Mouse (Mus musculus) left cerebral cortex, adult 11 months (tissue): ENCODE data around the gene Lnpep.
"Not testable (repeated sequence)": the region's sequence is repeated elsewhere in the genome, so short reads cannot be mapped to it uniquely, and the experiment has no call there.

Experiments used
- DNase-seq: peaks from one replicate; pipeline ENCODE4 v3.0.0; 2022; ENCODE audit warnings: low spot score

The Lnpep gene

DNA sequence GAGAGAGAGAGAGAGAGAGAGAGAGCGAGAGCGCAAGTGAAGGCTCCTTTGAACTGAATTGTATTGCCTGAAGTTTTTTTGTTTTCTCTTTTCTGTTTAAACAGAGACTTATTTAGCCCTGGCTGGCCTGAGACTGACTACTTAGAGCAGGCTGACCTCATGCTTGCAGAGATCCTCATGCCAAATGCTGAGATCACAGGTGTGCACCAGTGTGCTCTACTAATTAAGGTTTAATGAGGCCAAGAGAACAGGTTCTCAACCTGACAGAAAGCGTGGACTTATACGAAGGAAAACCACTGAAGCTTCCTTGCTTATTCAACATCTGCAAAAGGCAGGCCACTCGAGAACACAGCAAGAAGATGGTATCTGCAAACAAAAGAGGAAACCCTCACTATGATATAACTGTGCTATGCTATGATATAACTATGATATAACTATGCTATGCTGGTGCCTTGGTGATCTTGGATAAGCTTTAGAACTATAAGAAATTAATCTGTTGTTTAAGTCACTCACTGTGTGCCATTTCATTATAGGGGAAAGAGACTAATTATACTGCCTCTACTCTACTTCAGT is 16.3 kb downstream of the Lnpep start:
- DNase-seq, result no peak

DNA sequence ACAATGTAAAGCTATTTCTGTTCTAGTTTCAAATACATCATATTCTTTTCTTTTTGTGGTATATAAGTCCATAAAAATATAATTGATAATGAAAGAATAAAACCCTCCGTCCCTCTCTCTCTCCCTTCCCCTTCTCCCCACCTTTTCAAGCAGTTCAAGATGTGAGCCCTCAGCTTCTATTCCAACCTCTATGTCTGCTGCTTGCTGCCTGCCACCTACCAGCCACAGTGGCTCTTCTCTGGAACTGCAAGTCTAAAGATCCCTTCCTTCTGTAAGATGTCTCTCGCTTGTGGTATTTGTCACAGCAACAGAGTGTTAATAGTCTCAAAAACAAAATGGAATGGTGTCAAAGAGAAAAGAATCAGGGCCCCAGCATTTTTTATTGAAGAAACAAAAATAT is 20.3 kb downstream of the Lnpep start:
- no peak for DNase-seq

DNA sequence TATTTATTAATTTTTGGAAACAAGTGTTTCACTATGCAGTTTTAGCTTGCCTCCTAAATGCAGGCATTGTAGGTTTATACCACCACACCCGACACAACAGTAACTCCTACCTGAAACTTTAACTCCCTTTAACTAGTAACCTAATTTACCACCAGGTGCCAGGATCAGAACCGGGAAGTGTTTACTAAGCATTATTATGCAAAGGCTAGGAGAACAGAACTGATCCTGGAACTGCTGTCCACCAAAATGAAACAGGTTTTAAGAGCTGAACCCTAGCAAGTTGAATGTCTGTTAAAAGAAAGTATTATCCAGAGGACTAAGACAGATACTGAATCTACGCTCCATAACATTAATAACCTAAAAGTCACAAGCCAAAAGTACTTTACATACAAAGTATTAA is 21.2 kb downstream of the Lnpep start:
- DNase-seq, result no peak

DNA sequence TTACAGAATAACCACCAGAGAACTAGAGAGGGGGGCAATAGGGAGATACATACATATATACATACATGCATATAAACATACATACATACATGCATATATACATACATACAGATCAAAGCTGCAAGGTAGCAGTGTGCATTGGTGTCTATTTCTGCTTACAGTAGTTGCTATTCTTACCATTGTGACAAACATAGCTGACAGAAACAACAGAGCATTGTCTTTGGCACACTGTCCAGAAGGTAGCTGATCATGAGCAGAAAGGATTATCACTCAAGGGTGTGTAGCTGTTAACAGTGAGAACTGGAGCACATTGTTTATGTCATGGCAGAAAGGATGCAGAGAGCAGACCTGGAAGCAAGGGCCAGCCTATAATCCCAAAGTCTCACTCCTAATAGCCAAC is 22.1 kb downstream of the Lnpep start:
- no peak for DNase-seq

DNA sequence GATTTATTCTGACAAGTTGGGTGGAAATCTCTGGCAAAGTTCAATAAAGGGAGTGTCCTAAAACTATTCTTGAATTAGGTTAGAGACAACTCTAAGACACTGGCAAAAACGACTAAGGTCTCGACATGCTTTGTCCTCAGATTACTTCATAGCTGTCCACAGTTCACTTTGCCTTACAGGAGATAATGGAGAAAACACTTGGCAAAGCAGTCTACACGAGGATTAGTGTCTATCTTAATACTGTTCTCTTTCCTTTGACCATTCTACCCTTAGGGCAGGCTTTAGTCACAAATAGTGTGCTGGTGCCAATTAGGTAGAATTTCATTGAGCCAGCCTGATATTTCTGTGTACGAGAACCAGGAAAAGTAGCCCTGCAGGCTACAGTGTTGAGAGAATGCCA is 22.5 kb downstream of the Lnpep start:
- DNase-seq, result no peak

DNA sequence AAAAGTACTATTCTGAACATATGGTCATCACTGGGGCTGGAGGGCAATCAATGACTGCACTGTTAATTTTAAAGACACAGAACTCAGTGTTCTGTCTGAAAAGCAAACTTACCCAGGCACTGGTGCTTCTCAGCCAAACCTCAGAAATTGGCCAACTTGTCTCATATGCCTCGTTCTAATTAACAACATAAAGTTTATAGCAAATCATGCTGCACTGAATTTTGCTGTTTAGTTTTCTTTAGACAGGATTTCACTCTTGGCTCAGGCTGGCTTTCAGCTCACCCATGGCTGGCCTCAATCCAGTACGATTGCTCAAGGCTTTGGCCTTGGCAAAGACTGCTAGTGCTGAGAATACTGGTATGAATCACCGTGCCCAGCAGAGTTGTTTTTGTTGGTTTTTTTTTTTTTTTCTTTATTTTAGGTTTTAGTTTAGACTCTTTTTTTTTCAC is 24.0 kb downstream of the Lnpep start:
- DNase-seq, result peak; percentile 47

DNA sequence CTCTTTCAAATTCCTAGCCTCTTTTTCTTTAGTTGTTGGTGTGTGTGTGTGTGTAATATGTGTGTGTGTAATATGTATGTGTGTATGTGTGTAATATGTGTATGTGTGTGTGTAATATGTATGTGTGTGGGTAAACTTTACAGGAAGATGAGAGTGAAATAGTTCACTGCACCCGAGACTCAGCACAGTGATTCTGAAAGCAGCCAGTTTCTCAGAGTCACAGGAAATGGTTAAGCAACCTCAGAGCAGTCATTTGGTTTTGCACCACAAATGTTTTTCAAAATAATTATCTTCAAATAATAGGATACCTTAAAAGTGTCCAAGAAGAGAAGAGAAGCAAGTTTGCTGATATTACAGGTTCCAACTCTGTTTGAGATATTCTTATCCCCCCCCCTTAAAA is 24.8 kb downstream of the Lnpep start:
- no peak for DNase-seq

DNA sequence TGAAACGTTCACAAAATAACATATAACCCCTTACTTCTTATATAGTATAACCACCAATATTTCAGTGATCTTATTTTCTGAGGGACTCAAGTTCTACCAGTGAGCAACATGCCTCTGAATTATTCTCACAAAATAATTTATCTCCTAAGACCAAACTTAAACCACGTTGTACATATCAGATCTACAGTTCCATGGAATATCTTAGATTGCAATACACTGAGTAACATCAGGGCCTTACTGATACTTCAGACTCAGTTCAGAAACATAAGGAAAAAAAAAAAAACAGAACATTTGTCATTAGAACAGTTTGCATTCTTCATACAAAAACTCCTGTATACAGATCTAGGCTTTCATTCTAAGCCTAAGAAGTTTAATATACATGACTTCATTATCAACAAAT is 26.5 kb downstream of the Lnpep start:
- DNase-seq, result no peak

DNA sequence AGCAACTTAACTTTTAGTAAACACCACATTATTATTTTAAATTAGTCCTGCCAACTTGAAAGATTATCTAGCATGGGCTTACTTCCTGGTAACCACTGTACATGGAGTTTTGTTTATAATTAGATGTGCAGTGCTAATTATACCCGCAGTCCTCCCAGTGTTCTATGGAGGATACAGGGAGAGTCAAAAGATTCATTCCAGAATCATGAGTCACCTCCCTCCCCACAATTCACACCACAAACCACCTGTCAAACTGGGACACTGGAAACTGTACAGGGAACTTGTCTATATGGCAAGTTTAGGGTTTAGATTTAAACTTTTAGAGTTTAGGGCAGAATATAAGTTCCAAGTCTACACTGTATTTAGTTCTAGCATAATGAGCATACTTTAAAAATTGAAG is 31.9 kb downstream of the Lnpep start:
- peak; percentile 17 for DNase-seq

DNA sequence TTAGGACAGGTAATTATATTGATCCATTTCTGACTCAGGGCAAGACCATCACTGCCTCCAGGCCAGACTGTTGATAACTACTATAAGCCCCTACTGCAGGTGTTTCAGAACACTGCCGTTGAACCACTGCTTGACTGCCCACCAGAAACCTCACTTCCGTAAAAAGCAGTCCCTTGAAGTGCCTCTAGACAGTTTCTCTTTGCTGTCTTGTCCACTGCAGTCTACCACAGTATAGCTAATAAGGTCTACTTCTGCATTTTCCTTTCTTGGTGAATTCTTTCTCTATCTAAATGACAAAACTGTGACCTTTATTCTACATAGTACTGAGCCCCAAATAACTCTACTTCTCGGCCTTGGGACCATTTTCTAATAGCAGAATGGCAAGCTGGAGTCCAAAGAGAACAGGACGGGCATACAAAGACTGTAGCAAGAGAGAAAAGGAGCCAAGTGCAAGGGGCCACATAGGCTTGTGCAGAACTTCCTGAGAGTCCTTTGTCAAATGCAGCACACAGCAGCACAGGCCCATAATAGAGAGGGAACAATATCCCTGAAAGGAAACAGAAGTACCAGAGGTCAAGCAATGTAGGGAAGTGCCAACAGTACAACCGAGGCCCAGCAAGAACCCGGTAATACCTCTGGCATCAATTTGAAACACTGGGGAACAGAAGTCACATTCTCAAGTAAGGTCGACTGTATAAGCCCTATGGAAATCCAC is 37.4 kb downstream of the Lnpep start:
- DNase-seq, result no peak

DNA sequence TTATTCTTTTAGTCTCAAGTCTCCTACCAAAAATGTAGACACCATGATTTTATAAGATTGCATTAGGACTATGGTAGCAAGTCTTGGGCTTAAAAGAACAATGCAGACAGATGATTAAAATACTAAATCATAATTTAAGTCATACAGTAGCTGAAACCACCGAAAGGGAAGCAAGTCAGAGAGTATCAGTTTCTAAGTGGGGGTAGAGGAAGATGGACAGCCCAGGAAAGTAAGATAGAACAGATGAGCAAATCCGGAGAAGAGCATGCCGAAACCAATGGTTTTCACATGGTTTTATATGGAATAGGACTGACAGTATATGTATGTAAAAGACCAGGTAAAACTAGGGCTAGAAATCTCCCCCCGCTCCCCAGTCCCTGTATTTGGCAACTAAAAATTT is 39.7 kb downstream of the Lnpep start:
- DNase-seq, result no peak

DNA sequence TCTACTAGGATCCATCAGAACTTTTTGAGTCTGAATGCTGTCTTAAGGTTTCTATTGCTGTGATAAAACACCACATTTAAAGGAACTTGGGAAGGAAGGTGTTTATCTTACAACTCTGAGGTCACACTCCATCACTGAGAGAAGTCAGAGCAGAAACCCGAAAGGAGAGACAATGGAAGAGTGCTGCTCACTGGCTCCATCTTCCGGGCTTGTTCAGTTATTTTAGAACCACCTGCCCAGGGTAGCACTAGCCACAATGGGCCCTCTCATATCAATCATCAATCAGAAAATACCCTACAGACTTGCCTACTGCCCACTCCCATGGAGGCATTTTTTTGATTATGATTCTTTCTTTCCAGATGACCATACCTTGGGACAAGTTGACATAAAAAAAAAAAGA is 41.0 kb downstream of the Lnpep start:
- no peak for DNase-seq

DNA sequence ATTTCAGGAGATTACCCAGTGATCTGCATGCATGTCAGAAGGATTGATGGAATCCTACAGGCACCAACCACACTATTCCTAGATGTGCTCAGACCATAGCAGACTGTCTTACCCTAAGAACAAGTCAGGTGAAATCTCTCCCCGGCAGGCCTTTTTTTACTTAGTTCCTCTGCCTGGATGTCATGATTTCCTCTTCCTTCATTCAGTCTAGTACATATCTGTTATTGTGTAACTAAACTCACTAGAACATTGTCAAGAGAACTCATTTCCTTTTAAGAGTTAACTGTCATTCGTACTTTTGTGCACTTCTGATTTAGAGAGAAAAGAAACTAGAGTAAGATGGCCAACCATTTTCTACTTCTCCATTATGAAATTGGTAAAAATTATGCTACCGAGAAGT is 43.6 kb downstream of the Lnpep start:
- DNase-seq, result no peak

DNA sequence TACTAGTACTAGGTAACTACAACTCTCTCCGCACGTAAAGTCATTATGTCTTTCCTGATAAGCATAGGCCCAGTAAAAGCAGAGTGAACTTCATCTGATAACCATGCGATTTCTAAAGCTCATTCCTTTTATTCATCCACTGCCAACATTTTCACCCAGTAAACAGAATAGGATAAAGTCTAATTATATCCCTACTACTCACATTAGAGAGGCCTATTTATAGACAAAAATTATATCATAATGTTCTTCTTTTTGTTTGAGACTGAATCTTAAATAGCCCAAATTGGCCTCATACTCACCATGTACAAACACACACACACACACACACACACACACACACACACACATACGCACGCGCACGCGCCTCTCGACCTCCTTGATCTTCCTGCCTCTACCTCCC is 48.5 kb downstream of the Lnpep start:
- DNase-seq, result no peak

DNA sequence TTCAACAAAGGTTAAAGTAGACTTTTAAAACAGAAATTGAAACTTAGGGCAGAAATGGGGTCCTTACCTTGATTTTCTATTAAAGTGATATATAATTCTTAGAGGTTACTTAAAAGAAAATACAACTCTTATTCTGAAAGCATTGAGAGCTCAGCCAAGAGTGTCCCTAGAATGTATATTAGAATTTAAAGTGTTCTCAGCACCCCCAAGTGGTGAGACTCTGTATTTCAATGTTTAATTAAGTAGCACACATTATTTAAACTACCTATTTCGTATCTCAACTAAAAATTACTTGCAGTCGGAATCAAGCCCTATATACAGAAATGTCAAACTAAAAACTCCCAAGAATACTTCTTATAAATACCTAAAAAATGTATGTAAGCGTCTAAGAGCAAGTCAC is 57.8 kb downstream of the Lnpep start:
- DNase-seq, result peak; percentile 27

DNA sequence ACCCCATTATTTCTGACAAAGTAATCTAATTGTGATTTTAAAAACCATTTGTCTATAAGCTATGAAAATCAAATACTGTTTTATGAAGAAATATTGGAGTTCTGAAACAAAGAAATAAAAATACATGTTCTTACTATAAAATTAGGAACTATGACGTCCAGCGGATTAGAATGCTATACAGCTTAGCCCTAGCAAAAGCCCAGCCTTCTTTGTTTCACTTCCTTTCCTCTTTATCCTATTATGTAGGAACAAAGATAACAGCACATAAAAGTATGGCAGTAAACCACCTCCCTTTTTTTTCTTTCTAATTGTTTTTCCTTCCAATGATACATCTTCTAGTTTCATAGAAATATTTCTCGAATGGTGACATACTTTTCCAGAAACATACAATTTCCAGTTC is 75.9 kb downstream of the Lnpep start:
- no peak for DNase-seq

DNA sequence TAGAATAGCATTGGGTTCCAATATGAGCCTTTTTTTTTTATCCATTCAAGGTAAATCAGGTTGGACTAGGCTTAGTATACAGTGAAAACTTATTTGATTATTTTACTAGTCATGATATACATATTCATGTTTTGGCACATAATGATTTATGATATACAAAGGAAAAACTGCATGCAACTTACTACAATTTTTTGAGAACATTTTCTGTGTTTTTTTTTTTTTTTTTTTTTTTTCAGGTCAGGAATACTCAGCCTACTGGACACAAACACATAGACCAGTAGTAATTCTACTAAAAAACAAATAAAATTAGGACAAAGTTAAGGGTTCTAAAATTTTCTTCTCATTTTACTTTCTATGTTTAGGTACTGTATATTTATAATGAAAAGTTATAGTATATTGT is 93.5 kb downstream of the Lnpep start:
- DNase-seq, result no peak

DNA sequence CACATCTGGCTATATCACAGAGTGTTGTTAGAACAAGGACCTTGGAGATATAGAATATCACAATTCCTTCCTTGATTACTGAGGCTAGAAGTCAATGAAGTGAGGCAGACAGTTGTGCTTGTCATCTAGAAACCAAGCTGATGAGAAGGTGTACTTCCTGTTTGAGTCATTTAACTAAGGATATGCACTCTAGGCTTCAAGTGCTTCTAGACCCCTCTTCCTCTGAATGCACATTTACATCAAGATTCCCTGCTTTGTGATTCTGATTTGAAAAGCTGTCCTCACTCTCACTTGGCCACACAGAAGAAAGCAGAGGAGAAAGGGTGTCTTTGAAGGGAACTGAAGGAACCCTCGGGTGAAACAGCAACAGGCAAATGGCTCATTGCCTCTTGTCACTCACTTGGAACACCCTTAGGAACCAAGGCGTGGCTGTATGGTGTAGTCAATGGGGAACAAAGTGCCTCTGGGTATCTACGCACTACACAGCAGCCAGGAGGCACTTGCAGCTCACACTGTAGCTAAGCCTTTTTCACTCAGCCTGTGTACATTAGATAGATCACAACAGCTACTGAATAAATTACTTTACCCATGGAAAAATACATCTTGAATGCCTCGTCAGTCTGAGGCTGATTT is 108.3 kb downstream of the Lnpep start:
- no peak for DNase-seq

DNA sequence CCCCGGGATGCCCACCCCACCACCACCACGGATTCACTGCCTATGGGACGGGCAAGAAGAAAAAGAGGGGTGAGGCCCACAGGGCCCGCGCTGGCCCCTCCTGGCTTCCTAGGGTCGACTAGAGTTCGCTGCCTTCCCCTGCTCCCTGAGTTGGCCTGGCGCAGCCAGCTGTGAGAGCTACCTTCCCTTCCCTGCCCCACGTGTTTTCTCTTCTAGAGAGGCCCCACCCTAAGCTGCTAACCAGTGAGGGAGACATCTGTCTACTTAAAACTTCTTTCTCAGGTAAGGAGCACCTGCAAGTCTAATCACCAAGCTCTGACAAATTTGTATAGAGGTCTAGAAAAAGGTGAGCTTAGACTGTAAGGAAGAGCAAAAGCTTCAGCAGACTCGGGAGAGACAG is 118.2 kb downstream of the Lnpep start:
- no peak for DNase-seq

DNA sequence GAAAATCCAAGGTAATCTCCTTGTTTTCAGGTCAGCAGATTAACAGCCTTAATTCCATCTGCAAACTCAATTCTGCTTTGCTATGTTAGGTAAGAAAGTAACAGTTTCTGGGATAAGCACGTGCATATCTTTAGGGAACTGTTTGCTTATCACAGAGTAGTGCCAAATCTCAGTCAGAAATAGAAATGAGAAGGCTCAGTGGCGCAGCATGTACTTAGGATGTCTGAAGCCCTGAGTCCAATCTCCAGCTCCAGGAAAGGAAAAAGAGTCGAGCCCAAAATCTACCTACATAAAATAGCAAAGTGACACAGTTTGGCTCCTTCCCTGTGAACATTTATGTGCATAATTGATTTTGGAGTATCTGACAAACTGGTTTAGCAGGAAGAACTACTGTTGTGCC is 125.6 kb downstream of the Lnpep start:
- DNase-seq, result peak; percentile 12

DNA sequence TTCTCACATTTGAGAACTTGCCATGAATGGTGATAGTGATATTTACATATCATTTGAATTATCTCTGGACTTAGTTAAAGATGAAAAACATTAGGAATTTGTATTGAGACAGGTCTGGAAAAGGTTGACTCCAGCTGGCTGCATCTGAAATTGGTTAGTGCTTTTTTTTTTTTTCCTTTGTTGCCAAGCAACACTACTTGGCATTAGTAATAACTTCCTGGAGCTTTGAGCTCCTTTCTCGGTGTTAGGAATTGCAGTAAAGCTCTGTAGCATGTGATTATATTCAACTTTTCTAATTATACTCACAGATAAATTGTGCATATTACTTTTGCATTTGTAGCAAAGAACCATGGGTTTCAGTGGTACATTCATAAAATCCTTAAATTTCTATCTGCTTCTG is 126.0 kb downstream of the Lnpep start:
- DNase-seq, result no peak

DNA sequence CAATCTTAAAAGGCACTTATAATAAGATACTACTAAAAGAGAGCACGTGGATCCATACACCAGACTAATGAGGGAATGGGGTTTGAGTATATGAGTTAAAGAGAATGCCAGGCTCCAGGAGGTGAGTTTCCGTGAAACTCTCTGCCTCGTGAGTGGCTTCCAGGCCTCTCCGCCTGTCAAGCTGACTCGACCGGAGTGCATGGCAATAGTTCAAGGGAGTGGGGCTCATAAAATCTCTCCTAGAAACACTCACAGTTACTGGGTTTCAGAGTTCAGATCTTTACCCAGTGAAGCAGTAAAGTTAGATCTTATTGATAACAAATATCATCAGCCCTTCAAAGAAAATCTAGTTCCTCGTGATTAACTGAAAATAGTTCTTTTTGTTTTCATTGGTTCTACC is 128.1 kb downstream of the Lnpep start:
- DNase-seq, result no peak

DNA sequence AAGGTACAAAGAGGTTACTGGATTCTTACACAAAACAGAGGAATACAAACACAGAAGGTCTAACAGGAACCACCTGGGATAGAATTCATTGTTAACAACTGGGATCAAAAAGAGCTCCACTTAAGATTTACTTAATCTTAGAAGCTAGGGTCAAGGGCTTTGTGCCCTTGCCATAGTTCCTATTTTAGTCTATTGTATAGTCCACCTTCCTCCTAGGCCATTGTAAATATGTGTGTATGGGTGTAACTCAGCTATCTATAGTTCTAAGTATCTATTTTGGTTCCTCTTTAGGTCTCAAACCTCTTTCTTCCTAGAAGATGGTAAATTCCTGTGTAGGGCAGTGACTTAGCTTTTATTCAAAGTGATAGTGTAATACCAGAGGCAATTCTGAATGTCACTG is 128.6 kb downstream of the Lnpep start:
- DNase-seq, result not testable (repeated sequence)

DNA sequence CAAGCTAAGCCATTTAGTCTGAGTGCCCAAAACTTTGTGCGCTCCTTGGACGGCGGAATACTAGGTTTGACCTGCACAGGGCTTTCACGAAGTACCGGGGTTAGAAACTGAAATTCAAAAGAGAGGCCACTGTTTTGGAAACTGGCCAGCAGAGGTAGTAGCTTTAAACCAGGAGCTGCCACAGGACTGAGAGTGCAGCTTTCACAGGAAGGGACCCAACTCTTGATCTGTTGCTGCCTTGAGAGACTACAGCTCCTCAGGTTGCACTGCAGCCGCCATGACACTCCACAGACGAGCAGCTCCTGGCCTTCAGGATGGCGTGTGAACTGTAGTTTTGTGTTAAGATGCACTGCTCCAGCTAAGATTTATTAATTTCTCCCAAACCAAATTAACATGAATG is 132.7 kb downstream of the Lnpep start:
- DNase-seq, result no peak
